Mouse (Mus musculus) heart, embryonic 15.5 days (tissue): ENCODE results near the gene Bcl7c. TPM values are rescaled to one million over a fixed set of nuclear protein-coding genes. Genes with fewer than 3 reads are reported as not detected.

Source experiments
- ATAC-seq: fragments of 200-750 bp; cut with Nextera tagmentation; replicated peaks from 2 replicates; pipeline ENCODE4 v1.8.0; 2017; ENCODE audit warnings: low read depth, moderate TSS enrichment; ENCODE audit not compliant: insufficient number of reproducible peaks, insufficient read depth, low FRiP score
- H3K27ac ChIP-seq: fragments of 300-500 bp; sonication (generic); 2 replicates; pipeline ENCODE4 v1.5.1; 2015; ENCODE audit warnings: mild to moderate bottlenecking, inconsistent platforms
- H3K27me3 ChIP-seq: fragments of 300-500 bp; sonication (generic); 2 replicates; pipeline ENCODE4 v1.6.1; 2015; ENCODE audit warnings: inconsistent platforms
- H3K36me3 ChIP-seq: fragments of 300-500 bp; sonication (generic); 2 replicates; pipeline ENCODE4 v1.6.1; 2015; ENCODE audit warnings: mild to moderate bottlenecking, inconsistent platforms
- H3K4me1 ChIP-seq: fragments of 300-500 bp; sonication (generic); replicated peaks from 2 replicates; pipeline ENCODE4 v1.6.1; 2015; ENCODE audit warnings: inconsistent platforms
- H3K4me2 ChIP-seq: fragments of 300-500 bp; sonication (generic); 2 replicates; pipeline ENCODE4 v1.6.1; 2015; ENCODE audit warnings: inconsistent platforms, mild to moderate bottlenecking, moderate library complexity
- H3K4me3 ChIP-seq: fragments of 300-500 bp; sonication (generic); 2 replicates; pipeline ENCODE4 v1.5.1; 2015; ENCODE audit warnings: mild to moderate bottlenecking, inconsistent platforms
- H3K9ac ChIP-seq: fragments of 300-500 bp; sonication (generic); 2 replicates; pipeline ENCODE4 v1.6.1; 2015; ENCODE audit warnings: mild to moderate bottlenecking, inconsistent platforms
- H3K9me3 ChIP-seq: fragments of 300-500 bp; sonication (generic); replicated peaks from 2 replicates; pipeline ENCODE4 v1.6.1; 2016; ENCODE audit warnings: inconsistent platforms
- WGBS: fragments of 180-500 bp; shearing (Covaris S2); methylation state at CpG from one replicate; pipeline ENCODE4 v1.1.7; 2015; ENCODE audit warnings: mixed read lengths; 5-methylcytosine and 5-hydroxymethylcytosine counted together
- polyA plus RNA-seq: library from polyadenylated mRNA; unstranded; fragments of >200 nt; fragmentation: Nextera tagmentation; extraction: Ambion mirVana; gene quantifications from 2 replicates; pipeline ENCODE4 v1.2.1, GENCODE M21; 2015

Bcl7c gene
- polyA plus RNA-seq, result 37.2 and 45.7 TPM in 2 replicates

DNA sequence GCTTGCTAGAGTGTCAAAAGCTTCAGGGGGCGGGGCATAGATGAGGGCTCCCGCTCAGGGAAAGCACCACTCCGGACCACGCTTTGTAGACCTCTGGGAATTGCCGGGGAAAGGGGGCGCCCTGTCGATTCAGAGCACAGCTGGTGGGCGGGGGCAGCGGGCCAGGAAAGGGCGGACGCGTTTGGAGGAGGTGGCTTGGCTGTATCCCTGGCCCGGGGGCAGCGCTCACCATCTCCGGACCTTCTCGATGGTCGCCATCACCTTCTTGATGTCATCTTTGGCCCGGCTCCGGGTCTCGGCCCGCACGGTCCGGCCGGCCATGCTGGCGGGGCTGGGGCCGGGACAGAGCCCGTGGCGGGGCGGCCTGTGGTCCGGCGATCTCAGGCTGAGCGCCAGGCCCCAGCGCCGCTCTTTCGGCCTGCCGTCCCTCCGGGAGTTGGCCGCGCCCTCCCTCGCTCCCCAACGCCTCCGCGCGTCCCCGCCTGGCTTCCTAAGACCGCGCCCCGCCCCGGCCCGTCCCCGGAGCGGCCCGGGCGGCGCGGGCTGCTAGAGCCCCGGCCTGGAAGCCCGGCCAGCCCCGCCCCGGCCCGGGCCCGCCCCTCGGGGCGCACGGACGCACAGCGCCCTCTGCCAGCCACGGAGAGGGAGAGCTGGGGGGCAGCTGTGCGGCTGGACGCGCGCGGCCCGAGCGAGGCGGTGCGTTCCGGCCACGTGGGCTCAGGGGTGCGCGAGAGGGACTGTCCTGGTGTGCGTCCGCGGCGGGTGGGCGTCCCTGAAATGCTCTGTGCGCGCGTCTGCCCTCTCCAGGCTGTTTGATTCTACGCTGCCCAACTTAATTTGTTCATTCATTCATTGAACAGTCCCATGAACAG lies at the start of gene Bcl7c:
Gene Bcl7c, minus strand, starts transcription at position 727 of the 872 bp plus-strand sequence.
- Histone ChIP-seq H3K36me3 (peaks cover 25% of the 10 kb centered on the region), H3K9me3 (no peaks in the 10 kb centered on the region), H3K27ac (peak within 1 kb of the TSS; percentile 99), H3K9ac (peak within 1 kb of the TSS; percentile 90), H3K4me3 (peak within 1 kb of the TSS; percentile 89), H3K4me2 (peak within 1 kb of the TSS; percentile 73), H3K4me1 (peaks cover 32% of the 10 kb centered on the region), H3K27me3 (no peaks in the 10 kb centered on the region)
- WGBS, result under 1% methylated on average over 76 of the region's 90 CpGs
- peak; percentile 86 for ATAC-seq

DNA sequence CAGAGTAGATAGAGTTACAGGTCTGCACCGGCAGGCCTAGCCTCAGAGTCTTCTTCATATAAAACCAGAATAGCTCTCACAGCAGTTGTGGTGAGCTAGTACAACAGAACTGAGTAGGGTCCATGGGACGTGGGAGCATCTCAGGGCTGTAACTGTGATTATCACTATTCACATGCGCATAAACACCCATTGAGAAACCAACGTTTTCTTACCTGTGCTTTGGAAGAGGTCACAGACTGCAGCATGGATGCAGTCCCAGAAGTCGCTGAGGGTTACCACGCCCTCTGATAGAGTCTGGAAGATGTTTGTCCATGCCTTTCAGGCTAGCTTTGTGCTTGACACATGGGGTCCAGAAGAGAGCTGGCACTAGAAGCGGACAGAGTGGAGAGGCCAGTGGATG lies 45.0 kb upstream of the Bcl7c start:
- Histone ChIP-seq H3K9ac (no peak overlapping the region), H3K4me3 (no peak overlapping the region), H3K4me1 (no peaks in the 10 kb centered on the region), H3K9me3 (no peaks in the 10 kb centered on the region), H3K27ac (no peak overlapping the region), H3K27me3 (no peaks in the 10 kb centered on the region), H3K36me3 (peaks cover 57% of the 10 kb centered on the region), H3K4me2 (no peak overlapping the region)
- no peak for ATAC-seq
- 92% methylated on average over 7 of the region's 7 CpGs for WGBS

DNA sequence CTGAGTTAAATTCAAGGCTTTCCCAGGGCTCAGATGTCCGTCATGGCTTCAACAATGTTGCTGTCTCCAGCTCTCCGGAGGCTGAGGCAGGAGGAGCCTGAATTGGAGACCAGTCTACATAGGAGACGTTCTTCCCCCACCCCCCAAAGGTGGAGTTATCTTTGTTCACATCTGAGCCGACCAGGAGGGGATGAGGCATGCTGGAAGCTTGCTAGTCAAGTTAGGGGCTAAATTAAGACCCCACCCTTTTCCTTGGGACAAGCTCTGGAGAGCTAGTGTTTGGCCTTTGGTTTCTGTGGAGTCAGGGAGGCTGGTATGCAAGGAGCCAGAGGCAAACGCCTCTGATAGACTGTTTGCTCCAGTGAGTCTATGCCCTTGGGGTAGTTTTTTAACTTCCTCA lies 44.4 kb upstream of the Bcl7c start:
- peaks cover 63% of the 10 kb centered on the region for H3K36me3 ChIP-seq
- ATAC-seq, result no peak
- 65% methylated on average over 5 of the region's 5 CpGs for WGBS
- no peaks in the 10 kb centered on the region for H3K9me3 ChIP-seq
- no peak overlapping the region for H3K9ac ChIP-seq
- H3K27me3 ChIP-seq, result no peaks in the 10 kb centered on the region
- no peak overlapping the region for H3K27ac ChIP-seq
- H3K4me3 ChIP-seq, result no peak overlapping the region
- H3K4me2 ChIP-seq, result no peak overlapping the region
- H3K4me1 ChIP-seq, result no peaks in the 10 kb centered on the region

DNA sequence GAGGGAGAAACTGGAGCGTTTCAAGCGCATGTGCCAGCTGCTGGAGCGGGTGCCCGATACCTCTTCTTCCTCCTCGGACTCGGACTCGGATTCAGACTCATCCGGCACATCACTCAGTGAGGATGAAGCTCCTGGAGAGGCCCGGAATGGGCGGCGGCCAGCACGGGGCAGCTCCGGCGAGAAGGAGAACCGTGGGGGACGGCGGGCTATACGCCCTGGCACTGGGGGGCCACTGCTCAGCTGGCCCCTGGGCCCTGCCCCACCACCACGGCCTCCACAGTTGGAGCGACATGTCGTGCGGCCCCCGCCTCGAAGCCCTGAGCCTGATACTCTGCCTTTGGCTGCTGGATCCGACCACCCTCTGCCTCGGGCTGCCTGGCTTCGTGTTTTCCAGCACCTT lies 43.3 kb upstream of the Bcl7c start:
- no peak for ATAC-seq
- Histone ChIP-seq H3K9ac (no peak overlapping the region), H3K27me3 (no peaks in the 10 kb centered on the region), H3K27ac (no peak overlapping the region), H3K4me1 (peaks cover 8% of the 10 kb centered on the region; the same call in 1 of the 2 replicates), H3K4me3 (no peak overlapping the region), H3K36me3 (peaks cover 59% of the 10 kb centered on the region), H3K4me2 (no peak overlapping the region), H3K9me3 (no peaks in the 10 kb centered on the region)
- 93% methylated on average over 27 of the region's 27 CpGs for WGBS

DNA sequence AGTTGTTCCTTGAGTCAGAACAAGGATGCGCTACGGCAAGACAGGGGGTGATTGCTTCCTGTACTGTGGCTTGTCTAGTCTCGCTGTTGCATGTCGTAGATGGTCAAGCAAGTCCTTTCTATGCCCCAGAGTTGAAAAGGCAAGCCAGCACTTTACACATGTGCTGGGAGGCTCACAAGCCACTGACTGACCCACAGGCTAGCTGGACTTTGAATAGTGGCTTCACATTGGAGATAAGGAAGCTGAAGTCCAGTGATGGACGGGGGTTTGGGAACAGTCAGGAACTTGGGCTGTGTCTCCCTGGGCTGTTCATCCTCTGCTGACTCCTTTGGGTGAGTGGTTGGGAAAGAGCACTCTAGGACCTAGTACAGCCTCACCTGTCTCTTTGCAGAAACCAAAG lies 42.9 kb upstream of the Bcl7c start:
- Histone ChIP-seq H3K4me3 (no peak overlapping the region), H3K4me2 (no peak overlapping the region), H3K4me1 (peaks cover 13% of the 10 kb centered on the region; the same call in 1 of the 2 replicates), H3K9ac (no peak overlapping the region), H3K36me3 (peaks cover 55% of the 10 kb centered on the region), H3K27me3 (no peaks in the 10 kb centered on the region), H3K27ac (no peak overlapping the region), H3K9me3 (no peaks in the 10 kb centered on the region)
- ATAC-seq, result no peak
- WGBS, result 89% methylated on average over 5 of the region's 5 CpGs

DNA sequence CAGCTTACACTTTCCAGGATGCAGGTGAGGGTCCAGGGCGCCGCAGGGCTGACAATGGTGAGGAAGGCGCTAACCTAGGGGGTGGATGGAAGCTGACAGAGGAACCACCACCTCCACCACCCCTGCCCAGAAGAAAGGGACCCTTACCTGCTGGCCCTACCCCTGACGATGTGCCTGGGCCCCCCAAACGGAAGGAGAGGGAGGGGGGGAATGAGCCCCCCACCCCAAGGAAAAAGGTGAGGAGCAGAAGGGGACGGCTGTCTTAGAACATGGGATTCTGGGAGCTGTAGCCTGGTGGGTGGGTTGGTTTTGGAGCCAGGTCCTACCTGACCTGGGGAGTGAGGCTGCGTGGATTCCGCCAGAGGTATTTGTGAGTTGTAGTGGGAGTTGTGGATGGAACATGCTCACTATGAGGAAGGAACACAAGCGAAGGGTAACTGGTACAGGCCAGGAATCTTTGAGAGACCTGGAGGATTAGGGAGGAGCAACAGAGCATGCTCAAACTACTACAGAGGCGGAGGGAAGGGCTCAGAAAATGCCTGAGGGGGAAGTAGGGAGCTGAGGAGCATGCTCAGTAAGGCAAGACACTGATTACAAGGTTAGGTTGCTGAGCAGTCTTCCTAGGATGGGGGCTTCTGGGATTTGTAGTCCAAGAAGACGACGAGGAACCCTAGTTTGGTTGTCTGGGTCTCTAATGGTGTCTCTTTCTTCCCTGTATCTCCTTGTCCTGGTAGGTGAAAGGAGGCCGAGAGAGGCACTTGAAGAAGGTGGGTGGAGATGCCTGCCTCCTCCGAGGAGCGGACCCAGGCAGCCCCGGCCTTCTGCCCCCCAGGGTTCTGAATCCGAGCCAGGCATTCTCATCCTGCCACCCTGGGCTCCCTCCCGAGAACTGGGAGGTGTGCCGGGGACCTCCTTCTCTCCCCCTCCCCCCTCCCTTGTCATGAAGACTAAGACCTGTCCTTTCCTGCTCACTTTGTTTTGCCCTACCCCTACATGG lies 41.7 kb upstream of the Bcl7c start:
- no peaks in the 10 kb centered on the region for H3K9me3 ChIP-seq
- WGBS, result 85% methylated on average over 19 of the region's 19 CpGs
- no peaks in the 10 kb centered on the region for H3K27me3 ChIP-seq
- no peak overlapping the region for H3K4me3 ChIP-seq
- no peak overlapping the region for H3K27ac ChIP-seq
- H3K36me3 ChIP-seq, result peaks cover 51% of the 10 kb centered on the region
- no peak overlapping the region for H3K9ac ChIP-seq
- H3K4me2 ChIP-seq, result no peak overlapping the region
- ATAC-seq, result no peak
- peaks cover 13% of the 10 kb centered on the region; the same call in 1 of the 2 replicates for H3K4me1 ChIP-seq

DNA sequence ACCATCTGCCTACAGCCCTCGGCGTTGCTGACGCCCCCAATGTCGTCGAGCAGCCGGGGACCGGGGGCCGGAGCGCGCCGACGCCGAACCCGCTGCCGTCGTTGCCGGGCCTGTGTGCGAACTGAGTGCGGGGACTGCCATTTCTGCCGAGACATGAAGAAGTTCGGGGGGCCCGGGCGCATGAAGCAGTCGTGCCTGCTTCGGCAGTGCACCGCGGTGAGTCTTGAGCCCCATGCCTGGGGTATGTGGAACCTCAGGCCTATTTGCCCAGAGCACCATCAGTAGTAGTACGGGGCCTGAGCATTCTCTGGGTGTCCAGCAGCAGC lies 39.5 kb upstream of the Bcl7c start:
- 92% methylated on average over 28 of the region's 28 CpGs for whole genome bisulfite sequencing
- H3K27me3 ChIP-seq, result no peaks in the 10 kb centered on the region
- H3K9ac ChIP-seq, result no peak overlapping the region
- no peak overlapping the region for H3K4me3 ChIP-seq
- no peak overlapping the region for H3K27ac ChIP-seq
- no peaks in the 10 kb centered on the region for H3K9me3 ChIP-seq
- peaks cover 43% of the 10 kb centered on the region for H3K36me3 ChIP-seq
- peaks cover 17% of the 10 kb centered on the region; the same call in 1 of the 2 replicates for H3K4me1 ChIP-seq
- no peak overlapping the region; the same call in 1 of the 2 replicates for H3K4me2 ChIP-seq
- ATAC-seq, result no peak

DNA sequence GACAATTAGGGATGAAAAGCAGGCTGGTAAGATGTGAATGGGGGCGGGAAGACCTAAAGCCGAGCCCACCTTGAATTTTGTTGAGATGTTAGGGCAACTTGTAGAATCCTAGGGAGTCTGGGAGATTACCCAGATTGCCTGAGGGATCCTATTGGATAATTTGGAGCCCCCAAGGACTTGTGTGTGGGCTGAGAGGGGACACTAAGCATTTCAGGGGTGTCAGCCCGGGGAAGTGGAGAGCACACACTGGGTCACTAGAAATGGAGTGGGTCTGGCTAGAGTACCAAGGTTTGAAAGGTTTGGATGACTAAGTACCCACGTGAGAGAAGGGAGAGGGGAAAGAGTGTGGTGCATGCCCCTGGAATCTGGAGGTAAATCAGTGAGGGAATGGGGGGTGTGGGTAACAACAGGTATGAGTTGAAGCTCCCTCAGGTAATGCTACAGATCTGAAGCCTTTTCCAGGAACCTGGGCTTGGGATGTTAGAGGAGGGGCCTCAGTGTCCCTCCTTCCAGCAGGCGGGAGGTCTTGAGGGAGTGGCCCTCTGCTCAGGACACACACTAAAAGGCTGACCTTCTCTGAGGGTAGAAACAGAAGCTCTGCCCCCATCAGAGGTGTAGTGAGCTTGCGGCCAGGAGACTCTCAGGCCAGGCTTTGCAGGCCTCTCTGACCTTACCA lies 39.0 kb upstream of the Bcl7c start:
- no peaks in the 10 kb centered on the region for H3K9me3 ChIP-seq
- H3K27ac ChIP-seq, result no peak overlapping the region
- peak overlapping the region; percentile 99 for H3K4me2 ChIP-seq
- ATAC-seq, result no peak
- H3K4me1 ChIP-seq, result peaks cover 17% of the 10 kb centered on the region; the same call in 1 of the 2 replicates
- no peaks in the 10 kb centered on the region for H3K27me3 ChIP-seq
- peak overlapping the region; percentile 82 for H3K4me3 ChIP-seq
- peak overlapping the region; percentile 81; the same call in 1 of the 2 replicates for H3K9ac ChIP-seq
- H3K36me3 ChIP-seq, result peaks cover 38% of the 10 kb centered on the region
- 53% methylated on average over 6 of the region's 6 CpGs for WGBS

DNA sequence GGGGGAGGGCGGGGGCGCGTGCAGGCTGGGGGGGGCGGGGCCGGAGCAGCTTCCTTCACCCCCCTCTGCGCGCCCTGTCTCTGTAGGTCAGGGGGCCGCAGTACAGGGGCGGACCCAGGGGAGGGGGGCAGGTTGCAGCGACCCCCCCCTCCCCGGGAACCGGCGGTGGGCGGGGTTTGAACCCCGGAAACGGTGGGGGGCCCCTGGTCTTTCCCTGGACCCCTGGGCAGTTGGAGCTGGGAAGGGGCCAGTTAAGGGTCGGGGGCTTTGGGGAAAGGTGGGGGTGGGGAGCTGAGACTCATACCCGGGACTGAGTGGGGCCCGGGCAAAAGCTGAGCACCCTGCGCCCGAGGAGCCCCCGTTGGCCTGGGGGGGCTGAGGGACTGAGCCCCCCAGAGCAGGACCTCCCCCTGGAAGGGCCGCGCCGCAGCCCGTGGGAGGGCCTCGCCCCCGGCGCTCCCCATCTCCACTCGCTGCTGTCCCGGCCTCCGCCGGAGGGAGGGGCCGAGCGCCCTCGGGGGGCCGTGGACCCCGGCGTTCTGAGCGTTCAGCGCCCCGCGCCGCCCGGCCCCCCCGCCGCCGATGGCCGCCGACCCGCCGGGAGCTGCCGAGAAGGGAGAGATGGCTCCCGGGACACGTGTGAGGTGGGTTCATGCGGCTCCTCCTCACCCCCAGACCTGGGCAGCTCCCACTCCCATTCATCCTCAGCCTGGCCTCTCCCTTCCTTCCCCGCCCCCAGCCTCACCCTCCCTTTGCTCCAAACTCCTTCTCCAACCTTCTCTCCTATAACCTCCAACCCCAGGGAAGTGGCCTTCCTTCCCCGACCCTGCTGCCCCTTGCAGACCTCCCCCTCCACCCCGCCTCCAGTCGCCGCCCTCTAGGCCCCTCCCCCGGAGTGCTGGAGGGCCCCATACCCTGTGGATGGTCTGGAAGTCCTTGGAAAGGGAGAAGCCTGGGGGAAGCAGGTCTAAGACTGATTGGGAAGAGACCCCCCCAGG lies 38.1 kb upstream of the Bcl7c start:
- H3K27ac ChIP-seq, result peak overlapping the region; percentile 90
- peaks cover 31% of the 10 kb centered on the region for H3K36me3 ChIP-seq
- WGBS, result under 1% methylated on average over 36 of the region's 62 CpGs

More for the DNA sequence above, 38.1 kb upstream of the Bcl7c start:
- ATAC-seq, result peak; percentile 8
- no peaks in the 10 kb centered on the region for H3K27me3 ChIP-seq
- H3K9me3 ChIP-seq, result no peaks in the 10 kb centered on the region
- peak overlapping the region; percentile 81 for H3K9ac ChIP-seq
- H3K4me1 ChIP-seq, result peaks cover 17% of the 10 kb centered on the region; the same call in 1 of the 2 replicates
- H3K4me2 ChIP-seq, result peak overlapping the region; percentile 99
- H3K4me3 ChIP-seq, result peak overlapping the region; percentile 82
